Mouse (Mus musculus) granulocyte monocyte progenitor cell, adult 5-6 weeks (primary cell): ENCODE measurements around the gene Helb. TPM values are rescaled to one million over a fixed set of nuclear protein-coding genes. Genes with fewer than 3 reads are reported as not detected.

Experiments
- ATAC-seq: replicated peaks from 2 replicates; pipeline ENCODE4 v1.8.0; 2016; ENCODE audit warnings: mild to moderate bottlenecking, moderate TSS enrichment, inconsistent platforms; ENCODE audit not compliant: poor library complexity, severe bottlenecking
- total RNA-seq, 2 experiments: library from RNA; stranded (forward) in 1 of 2; stranded (reverse) in 1 of 2; fragments of 200-712, 200-1000 nt in 1 of 2; fragments of >200 nt in 1 of 2; fragmentation: Nextera tagmentation in 1 of 2; gene quantifications; 2 replicates each; pipeline ENCODE4 v1.2.3; 2014 to 2017

Gene Helb
- total RNA-seq, 2 experiments from 2014 or later, result 29.5 to 39.7 TPM

DNA sequence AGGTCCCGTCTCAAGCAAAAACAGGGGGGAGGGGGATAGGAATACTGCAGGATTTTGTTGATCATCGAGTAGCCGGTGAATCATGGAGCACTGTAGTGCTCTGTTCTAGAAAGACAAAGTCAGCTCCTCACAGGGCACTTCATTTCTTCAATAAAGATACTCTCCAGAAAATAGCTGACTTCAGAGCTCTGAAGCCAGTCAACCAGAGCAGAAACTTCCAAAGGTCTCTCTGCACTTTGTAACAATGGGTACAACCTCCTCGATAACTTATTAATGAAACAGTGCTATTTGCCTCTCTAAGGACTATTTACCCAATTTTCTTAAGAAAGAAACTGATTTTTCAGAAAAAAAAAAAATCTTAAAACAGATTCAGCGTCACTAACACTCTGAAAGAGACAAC lies 17.1 kb downstream of the Helb start:
- ATAC-seq, result no peak

DNA sequence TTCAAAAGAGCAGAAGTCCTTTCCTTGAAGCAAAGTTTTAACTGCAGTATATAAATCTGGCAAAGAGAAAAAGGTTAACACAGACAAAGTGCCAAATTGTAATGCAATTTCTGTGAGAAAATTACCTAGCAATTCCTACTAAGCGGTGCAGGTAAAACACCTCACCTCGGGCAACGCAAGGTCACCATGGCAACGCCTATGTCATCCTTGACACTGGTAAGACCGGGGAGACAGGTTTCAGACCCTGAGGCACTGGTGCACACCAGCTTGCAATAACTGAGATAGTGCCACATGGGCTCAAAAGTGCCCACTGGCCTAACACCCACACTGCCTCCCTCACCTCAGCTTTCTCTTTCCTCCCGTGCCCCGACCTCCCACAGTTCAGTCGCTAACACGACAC lies 17.7 kb downstream of the Helb start:
- no peak for ATAC-seq

DNA sequence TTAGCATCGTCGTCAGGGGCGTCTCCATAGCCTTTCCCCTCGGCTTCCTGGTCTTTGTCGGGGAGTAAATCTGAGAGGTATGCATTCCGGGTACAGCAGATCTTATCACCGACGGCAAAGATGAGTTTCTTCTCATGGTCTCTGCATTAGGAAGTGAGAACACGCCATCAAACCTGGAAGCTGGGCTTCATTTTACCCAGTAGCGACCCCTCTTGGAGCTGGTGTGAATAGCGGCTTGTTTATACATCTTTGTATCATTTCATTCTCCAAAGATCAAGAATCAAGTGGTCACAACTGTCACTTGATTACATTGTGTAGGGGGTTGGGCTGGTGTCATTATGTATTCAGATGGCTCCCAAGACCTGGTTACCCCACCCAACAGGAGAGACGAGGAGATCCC lies 20.2 kb downstream of the Helb start:
- no peak for ATAC-seq

DNA sequence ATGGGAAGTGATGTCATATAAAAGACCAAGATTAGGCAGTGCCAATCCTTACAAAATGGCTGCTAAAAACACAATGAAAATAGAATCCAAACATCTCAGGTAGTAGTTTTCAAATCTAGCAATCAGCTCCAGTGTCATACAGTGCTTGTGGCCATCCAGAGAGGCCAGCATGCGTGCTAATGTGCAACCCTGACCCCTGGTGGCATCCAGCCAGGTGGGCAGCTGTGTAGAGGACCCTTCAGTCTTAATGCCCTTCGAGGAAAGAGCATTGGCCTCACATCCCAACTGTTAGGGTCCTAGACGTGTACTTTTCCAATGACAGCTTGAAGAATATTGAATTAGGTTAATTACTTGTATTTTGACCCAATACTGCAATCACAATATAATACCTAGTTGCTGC lies 34.9 kb downstream of the Helb start:
- ATAC-seq, result no peak

DNA sequence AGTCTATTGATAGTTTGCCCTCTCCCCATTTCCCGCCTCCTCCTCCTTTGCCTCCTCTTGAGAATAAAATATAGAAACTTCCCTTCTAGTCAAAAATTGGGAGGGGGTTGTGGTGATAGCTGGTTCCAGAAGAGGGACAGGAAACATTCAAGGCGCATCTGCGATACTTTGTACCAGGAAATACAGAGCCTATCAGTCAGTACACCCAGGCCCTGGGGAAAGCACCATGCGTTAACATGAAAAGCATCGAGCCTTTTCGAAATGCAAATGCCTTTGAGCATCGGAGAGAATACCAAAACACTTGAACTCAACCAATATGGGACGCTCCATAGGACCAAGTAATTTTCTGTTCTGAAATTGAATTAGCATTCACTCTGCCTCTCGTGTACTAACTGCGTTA lies 46.5 kb downstream of the Helb start:
- ATAC-seq, result no peak

DNA sequence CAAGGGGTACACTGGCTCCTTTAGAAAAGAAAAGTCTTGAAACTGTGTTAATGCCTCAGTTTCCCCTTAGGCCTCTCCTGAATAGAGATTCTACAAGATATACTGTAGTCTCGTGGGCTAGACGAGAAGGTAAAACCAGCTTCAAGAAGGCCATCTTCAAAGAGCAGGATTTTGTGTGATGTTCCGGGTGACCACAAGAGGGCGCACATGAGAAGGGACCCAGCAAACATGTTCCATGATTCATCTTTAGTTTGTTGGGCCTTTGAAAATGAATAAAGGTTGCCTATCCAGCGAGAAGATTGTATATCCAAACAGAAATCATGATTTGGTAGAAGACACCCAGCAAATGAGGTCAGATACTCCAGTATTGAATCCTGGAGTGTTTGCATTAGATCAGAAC lies 48.4 kb downstream of the Helb start:
- peak; percentile 82 for ATAC-seq

DNA sequence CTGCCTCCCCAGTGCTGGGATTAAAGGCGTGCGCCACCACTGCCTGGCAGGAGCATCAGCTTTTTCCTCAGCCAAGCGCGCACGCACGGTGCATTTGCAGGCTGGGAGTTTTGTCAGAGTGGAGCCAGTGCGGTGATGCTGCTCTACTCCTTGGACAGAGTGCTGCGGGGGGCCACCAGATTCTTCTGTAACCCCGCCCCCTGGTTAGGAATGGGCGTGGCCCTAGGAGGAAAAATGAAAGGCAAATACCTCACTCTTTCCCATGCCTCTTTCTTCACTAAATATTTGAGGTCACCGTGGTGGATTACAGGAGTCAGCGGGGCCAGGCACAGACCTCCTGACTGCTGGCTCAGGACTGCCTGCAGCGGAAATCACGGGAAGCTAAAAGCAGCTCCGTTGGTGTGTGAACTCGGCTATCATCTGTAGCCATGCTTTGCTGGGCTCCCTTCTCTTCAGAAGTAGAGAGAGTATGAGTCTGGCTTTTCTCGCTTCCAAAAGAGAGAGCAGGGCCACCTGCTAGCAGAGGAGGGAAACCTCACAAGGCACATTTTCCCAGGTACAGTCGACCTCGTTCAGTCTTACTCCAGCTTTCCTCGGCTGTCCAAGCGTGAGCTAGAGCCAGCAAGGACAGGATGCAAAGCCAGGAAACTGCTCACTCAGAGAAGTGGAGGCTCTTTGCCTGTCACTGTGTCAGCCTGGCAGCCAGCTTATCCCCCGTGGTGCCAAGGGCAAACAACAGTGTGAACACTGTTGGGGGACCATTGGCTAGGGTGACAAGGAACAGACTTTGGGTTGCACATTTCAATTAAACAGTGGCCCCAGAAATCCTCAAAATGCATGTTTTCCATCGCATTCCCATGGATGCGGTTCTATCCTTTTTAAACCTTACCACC lies 51.3 kb downstream of the Helb start:
- peak; percentile 32 for ATAC-seq

DNA sequence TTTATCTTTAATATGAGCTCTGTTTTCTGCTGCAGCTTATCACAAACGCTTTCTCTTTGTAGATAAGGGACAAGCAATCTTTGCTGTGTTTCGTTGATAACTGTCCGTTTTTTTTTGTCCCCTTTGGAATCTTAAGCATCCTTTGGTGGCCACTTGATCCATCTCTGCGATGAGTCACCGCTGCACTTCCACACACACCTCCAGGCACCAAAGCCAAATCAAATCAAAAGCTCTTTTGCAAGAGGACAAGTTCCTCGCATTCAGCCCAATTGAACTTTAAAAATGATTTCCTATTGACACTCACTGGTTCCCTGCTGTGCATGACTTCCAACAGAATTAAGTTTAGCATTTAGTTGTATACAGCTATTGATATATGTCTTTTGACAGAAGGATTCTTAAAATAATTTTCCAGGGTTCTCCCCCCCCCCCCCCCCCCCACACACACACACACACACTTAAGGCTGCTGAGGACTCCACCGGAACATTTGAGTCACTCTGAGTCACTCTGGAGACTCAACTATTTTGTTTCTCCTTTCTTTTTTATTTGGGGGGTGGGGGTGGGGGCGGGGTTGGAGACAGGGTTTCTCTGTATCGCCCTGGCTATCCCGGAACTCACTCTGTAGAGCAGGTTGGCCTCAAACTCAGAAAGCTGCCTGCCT lies 52.1 kb downstream of the Helb start:
- ATAC-seq, result no peak

DNA sequence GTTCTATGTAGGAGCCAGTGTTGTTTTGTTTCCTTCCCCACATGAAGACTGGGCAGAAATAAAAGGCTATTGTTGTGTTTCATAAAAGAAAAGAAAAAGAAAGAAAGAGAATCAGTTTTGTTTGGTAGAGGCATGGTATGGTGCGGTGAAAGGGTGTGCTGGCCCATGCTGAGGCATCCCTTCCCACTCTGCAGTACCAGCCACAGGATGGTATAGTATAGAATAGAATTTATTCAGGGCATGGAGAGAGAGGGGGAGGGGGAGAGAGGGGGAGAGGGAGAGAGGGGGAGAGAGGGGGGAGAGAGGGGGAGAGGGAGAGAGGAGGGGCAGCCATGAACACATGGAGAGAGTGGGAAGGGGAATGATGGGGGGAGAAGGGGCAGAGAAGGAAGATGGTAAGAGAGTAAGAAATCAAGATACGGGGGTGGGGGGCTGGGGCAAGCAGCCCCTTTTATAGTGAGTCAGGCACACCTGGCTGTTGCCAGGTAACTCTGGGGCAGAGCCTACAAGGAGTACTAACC lies 68.0 kb downstream of the Helb start:
- no peak for ATAC-seq

DNA sequence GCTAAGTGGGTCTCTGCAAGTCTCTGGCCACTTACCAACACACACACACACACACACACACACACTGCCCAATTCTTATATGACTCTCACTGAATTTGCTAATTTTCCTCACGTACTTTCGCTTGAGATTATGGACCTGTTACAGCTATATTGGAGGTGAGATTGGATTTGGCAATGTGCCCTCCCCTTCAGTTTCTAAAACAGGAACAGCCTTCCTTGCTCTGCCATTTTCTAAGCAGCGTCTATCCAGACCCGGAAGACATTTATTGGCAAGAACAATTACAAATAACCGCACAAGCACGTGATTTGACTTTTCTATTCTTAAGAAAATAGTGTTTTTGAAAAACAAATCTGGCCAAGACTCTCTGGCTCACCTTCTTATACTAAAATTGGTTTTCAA lies 68.5 kb downstream of the Helb start:
- no peak for ATAC-seq

DNA sequence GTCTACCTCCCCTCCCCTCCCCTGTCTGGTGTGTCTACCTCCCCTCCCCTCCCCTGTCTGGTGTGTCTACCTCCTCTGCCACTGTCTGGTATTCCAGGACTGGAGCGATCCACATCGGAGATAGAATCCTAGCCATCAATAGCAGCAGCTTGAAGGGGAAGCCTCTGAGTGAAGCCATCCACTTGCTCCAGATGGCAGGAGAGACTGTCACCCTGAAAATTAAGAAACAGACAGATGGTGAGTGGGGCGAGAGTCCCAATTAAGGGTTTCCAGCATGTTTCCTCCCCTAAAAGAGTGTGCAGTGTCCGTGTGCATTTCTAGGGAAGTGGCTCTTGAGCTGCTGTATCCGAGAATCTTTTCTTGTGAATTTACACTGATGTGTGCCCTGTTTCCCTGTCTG lies 74.6 kb downstream of the Helb start:
- ATAC-seq, result no peak

DNA sequence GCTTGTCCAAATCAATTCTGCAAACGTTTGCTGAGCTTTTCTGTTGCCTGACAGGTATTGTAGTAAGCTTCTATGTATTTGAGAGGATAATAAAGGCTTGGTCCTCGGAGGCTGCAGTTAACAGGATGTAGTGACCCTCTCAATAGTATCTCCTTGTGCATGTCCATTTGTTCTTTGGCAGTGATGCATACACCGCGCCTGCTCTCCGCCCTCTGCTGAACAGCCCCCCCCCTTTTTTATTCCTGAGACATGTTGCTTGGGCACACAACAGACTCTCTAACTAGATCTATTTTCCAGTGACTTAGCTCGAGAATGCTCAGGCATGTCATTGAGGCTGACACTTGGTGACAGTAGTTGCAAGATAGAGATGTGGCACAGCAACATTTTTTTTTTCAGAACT lies 77.0 kb downstream of the Helb start:
- ATAC-seq, result no peak

DNA sequence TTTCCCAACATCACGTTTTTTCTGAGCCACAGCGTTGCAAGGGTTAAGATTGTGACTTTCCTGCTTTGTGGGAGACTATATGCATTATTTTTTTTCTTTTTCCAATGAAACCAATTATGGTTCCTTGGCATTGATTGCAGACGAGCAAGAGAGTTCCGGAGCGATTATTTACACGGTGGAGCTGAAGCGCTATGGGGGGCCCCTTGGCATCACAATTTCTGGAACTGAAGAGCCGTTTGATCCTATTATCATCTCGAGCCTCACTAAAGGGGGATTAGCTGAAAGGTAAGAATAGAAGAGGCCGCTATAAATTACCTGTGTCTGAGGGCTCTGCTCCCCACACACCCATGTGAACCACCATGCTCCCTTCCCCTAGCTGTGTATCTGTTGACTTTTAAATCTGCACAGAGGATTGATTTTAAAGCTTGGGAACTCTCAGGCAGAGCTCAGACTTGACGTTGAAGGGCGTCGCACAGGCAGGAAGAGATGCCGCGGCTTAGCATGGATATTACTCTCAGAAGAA lies 77.5 kb downstream of the Helb start:
- ATAC-seq, result no peak

DNA sequence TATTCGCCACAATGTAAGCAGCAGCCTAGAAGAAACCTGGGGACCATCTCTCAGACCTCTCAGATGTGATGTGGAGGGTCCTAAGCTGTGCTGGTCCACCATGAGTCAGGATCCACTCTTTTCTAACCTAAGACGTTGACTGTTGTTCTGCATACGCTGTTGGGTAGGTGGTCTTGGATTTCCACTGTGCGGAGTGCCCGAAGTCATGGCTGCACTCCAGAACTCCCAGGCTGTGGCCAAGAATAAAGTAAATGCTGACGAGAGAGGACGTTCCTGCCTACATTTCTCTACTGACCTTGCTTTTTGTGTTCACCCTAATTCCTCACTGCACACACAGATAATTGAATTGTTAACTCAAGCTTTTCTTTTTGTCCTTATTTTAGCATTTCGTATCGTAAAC lies 78.9 kb downstream of the Helb start:
- no peak for ATAC-seq

Other genes starting within 250 kb of the Helb start
- gene Tmbim4, start 88.6 kb upstream of the Helb start, total RNA-seq (2014; fragmentation: Nextera tagmentation), result 87.9 and 100 TPM in 2 replicates
- gene Tmbim4, start 88.6 kb upstream of the Helb start, total RNA-seq (2017), result 100 and 140 TPM in 2 replicates
- gene Irak3, start 89.1 kb upstream of the Helb start, total RNA-seq (2014; fragmentation: Nextera tagmentation), result 37.4 and 45.1 TPM in 2 replicates
- gene Irak3, start 89.1 kb upstream of the Helb start, total RNA-seq (2017), result 21.7 and 24.0 TPM in 2 replicates
- gene Llph, start 114.1 kb upstream of the Helb start, total RNA-seq (2014; fragmentation: Nextera tagmentation), result 73.4 and 83.8 TPM in 2 replicates
- 80.4 and 84.9 TPM in 2 replicates for gene Llph, start 114.1 kb upstream of the Helb start, total RNA-seq (2017)